Mouse (Mus musculus) embryonic facial prominence, embryonic 14.5 days (tissue): ENCODE results near the gene Snai1. TPM values are rescaled to one million over a fixed set of nuclear protein-coding genes. Genes with fewer than 3 reads are reported as not detected.

ENCODE experiments used
- ATAC-seq: fragments of 200-750 bp; cut with Nextera tagmentation; 2 replicates; pipeline ENCODE4 v1.8.0; 2017; ENCODE audit warnings: low read depth, moderate number of reproducible peaks, moderate TSS enrichment
- DNase-seq: peaks from one replicate; pipeline ENCODE4 v3.0.0-alpha.2; 2015; ENCODE audit warnings: low spot score
- H3K27ac ChIP-seq: fragments of 300-500 bp; sonication (generic); replicated peaks from 2 replicates; pipeline ENCODE4 v1.5.1; 2014; ENCODE audit warnings: low read depth, mild to moderate bottlenecking, low read length, moderate library complexity
- H3K27me3 ChIP-seq: fragments of 300-500 bp; sonication (generic); replicated peaks from 2 replicates; pipeline ENCODE4 v1.6.1; 2014; ENCODE audit warnings: low read length; ENCODE audit not compliant: control insufficient read depth, insufficient read depth
- H3K36me3 ChIP-seq: fragments of 300-500 bp; sonication (generic); 2 replicates; pipeline ENCODE4 v1.6.1; 2014; ENCODE audit warnings: low read length, mixed read lengths; ENCODE audit not compliant: control insufficient read depth, insufficient read depth
- H3K4me1 ChIP-seq: fragments of 300-500 bp; sonication (generic); 2 replicates; pipeline ENCODE4 v1.6.1; 2014; ENCODE audit warnings: antibody characterized with exemption, low read length; ENCODE audit not compliant: control insufficient read depth, insufficient read depth
- H3K4me2 ChIP-seq: fragments of 300-500 bp; sonication (generic); 2 replicates; pipeline ENCODE4 v1.6.1; 2014; ENCODE audit warnings: low read depth, mild to moderate bottlenecking, low read length, moderate library complexity, mixed read lengths
- H3K4me3 ChIP-seq: fragments of 300-500 bp; sonication (generic); 2 replicates; pipeline ENCODE4 v1.5.1; 2014; ENCODE audit warnings: low read depth, mild to moderate bottlenecking, low read length
- H3K9ac ChIP-seq: fragments of 300-500 bp; sonication (generic); 2 replicates; pipeline ENCODE4 v1.6.1; 2014; ENCODE audit warnings: low read depth, mild to moderate bottlenecking, low read length, moderate library complexity, mixed read lengths
- H3K9me3 ChIP-seq: fragments of 300-500 bp; sonication (generic); 2 replicates; pipeline ENCODE4 v1.6.1; 2016; ENCODE audit warnings: low read length; ENCODE audit not compliant: control insufficient read depth
- WGBS: fragments of 180-500 bp; shearing (Covaris S2); extraction: QIAGEN DNeasy Blood & Tissue Kit; methylation state at CpG from one replicate; pipeline ENCODE4 v1.1.7; 2014; 5-methylcytosine and 5-hydroxymethylcytosine counted together
- polyA plus RNA-seq: library from polyadenylated mRNA; unstranded; fragments of >200 nt; fragmentation: Nextera tagmentation; extraction: Ambion mirVana; gene quantifications from 2 replicates; pipeline ENCODE4 v1.2.1, GENCODE M21; 2014

The Snai1 gene
- polyA plus RNA-seq, 1 experiment from 2014 or later: 64.1 TPM

GRCm38 (mm10) chr2:167552292-167552691, 14.3 kb downstream of the Snai1 start:
- H3K9me3 ChIP-seq: no peaks in the 10 kb centered on the region
- H3K36me3 ChIP-seq: no peaks in the 10 kb centered on the region
- no peak overlapping the region for H3K27ac ChIP-seq
- H3K4me2 ChIP-seq: no peak overlapping the region
- no peak for DNase-seq
- H3K4me3 ChIP-seq: no peak overlapping the region
- H3K27me3 ChIP-seq: no peaks in the 10 kb centered on the region
- no peak overlapping the region for H3K9ac ChIP-seq
- ATAC-seq: no peak
- WGBS: 85% methylated on average over 4 of the region's 4 CpGs
- 0 out of 2 replicates have a peak, but pooled peaks cover 6% of the 10 kb centered on the region for H3K4me1 ChIP-seq

GRCm38 (mm10) chr2:167552927-167553402, 15.0 kb downstream of the Snai1 start:
- DNase-seq (peak; percentile 74), ATAC-seq (peak; percentile 65; the same call in 1 of the 2 replicates)
- no peaks in the 10 kb centered on the region for H3K9me3 ChIP-seq
- H3K9ac ChIP-seq: no peak overlapping the region
- H3K27ac ChIP-seq: peak overlapping the region; percentile 61
- H3K36me3 ChIP-seq: no peaks in the 10 kb centered on the region
- no peak overlapping the region for H3K4me2 ChIP-seq
- no peak overlapping the region for H3K4me3 ChIP-seq
- H3K27me3 ChIP-seq: no peaks in the 10 kb centered on the region
- H3K4me1 ChIP-seq: 0 out of 2 replicates have a peak, but pooled peaks cover 6% of the 10 kb centered on the region
- 27% methylated on average over 11 of the region's 11 CpGs for WGBS

GRCm38 (mm10) chr2:167555766-167556165, 17.8 kb downstream of the Snai1 start:
- Histone ChIP-seq H3K4me2 (no peak overlapping the region), H3K4me3 (no peak overlapping the region), H3K9me3 (no peaks in the 10 kb centered on the region), H3K27me3 (no peaks in the 10 kb centered on the region), H3K36me3 (no peaks in the 10 kb centered on the region), H3K27ac (no peak overlapping the region), H3K4me1 (peaks cover 19% of the 10 kb centered on the region), H3K9ac (no peak overlapping the region)
- 92% methylated on average over 5 of the region's 5 CpGs for WGBS
- no peak for ATAC-seq
- DNase-seq: no peak

- Histone ChIP-seq H3K4me3 (peak overlapping the region; percentile 21), H3K4me2 (peak overlapping the region; percentile 49), H3K27ac (peak overlapping the region; percentile 84), H3K36me3 (no peaks in the 10 kb centered on the region), H3K9ac (peak overlapping the region; percentile 53), H3K4me1 (peaks cover 42% of the 10 kb centered on the region), H3K9me3 (no peaks in the 10 kb centered on the region), H3K27me3 (no peaks in the 10 kb centered on the region)
- peak; percentile 71 for DNase-seq
- WGBS: 1% methylated on average over 11 of the region's 27 CpGs
- peak; percentile 77 for ATAC-seq
These were observed 21.4 kb downstream of the Snai1 start for GRCm38 (mm10) chr2:167559413-167559812.

GRCm38 (mm10) chr2:167562101-167562500, 24.1 kb downstream of the Snai1 start:
- ATAC-seq (no peak), DNase-seq (peak; percentile 80)
- Histone ChIP-seq H3K9ac (no peak overlapping the region), H3K27me3 (no peaks in the 10 kb centered on the region), H3K4me1 (peaks cover 55% of the 10 kb centered on the region), H3K9me3 (no peaks in the 10 kb centered on the region), H3K4me3 (no peak overlapping the region), H3K4me2 (no peak overlapping the region), H3K27ac (peak overlapping the region; percentile 92), H3K36me3 (no peaks in the 10 kb centered on the region)
- WGBS: 16% methylated on average over 8 of the region's 8 CpGs

- no peak overlapping the region for H3K9ac ChIP-seq
- ATAC-seq (no peak), DNase-seq (no peak)
- no peaks in the 10 kb centered on the region for H3K9me3 ChIP-seq
- H3K4me2 ChIP-seq: no peak overlapping the region
- no peak overlapping the region for H3K4me3 ChIP-seq
- peak overlapping the region; percentile 92 for H3K27ac ChIP-seq
- no peaks in the 10 kb centered on the region for H3K27me3 ChIP-seq
- H3K4me1 ChIP-seq: peaks cover 55% of the 10 kb centered on the region
- H3K36me3 ChIP-seq: no peaks in the 10 kb centered on the region
- 55% methylated on average over 5 of the region's 5 CpGs for WGBS
These were observed 25.0 kb downstream of the Snai1 start for GRCm38 (mm10) chr2:167563035-167563434.

GRCm38 (mm10) chr2:167563703-167564102, 25.7 kb downstream of the Snai1 start:
- Histone ChIP-seq H3K9me3 (no peaks in the 10 kb centered on the region), H3K4me2 (peak overlapping the region; percentile 28), H3K27me3 (no peaks in the 10 kb centered on the region), H3K9ac (0 out of 2 replicates have a peak overlapping the region, but pooled peaks have one; percentile 34), H3K36me3 (no peaks in the 10 kb centered on the region), H3K4me3 (no peak overlapping the region), H3K4me1 (peaks cover 55% of the 10 kb centered on the region), H3K27ac (peak overlapping the region; percentile 92)
- DNase-seq (peak; percentile 85), ATAC-seq (peak; percentile 48)
- WGBS: 19% methylated on average over 8 of the region's 12 CpGs

GRCm38 (mm10) chr2:167564551-167565311, 26.7 kb downstream of the Snai1 start:
- peak overlapping the region; percentile 92 for H3K27ac ChIP-seq
- 0 out of 2 replicates have a peak overlapping the region, but pooled peaks have one; percentile 16 for H3K9ac ChIP-seq
- WGBS: 65% methylated on average over 13 of the region's 13 CpGs
- H3K4me2 ChIP-seq: no peak overlapping the region; the same call in 1 of the 2 replicates
- DNase-seq: no peak
- peaks cover 50% of the 10 kb centered on the region for H3K4me1 ChIP-seq
- ATAC-seq: no peak
- no peaks in the 10 kb centered on the region for H3K36me3 ChIP-seq
- no peaks in the 10 kb centered on the region for H3K9me3 ChIP-seq
- no peaks in the 10 kb centered on the region for H3K27me3 ChIP-seq
- H3K4me3 ChIP-seq: no peak overlapping the region
